Mouse (Mus musculus) cerebellum, postnatal 4 days (tissue): ENCODE measurements around the gene Dennd1b.

Experiments used
- DNase-seq, 2 experiments: peaks; one replicate each; pipeline ENCODE4 v3.0.0; 2022; ENCODE audit warnings: low spot score in 2 of 2, mixed read lengths in 1 of 2

Gene Dennd1b

DNA sequence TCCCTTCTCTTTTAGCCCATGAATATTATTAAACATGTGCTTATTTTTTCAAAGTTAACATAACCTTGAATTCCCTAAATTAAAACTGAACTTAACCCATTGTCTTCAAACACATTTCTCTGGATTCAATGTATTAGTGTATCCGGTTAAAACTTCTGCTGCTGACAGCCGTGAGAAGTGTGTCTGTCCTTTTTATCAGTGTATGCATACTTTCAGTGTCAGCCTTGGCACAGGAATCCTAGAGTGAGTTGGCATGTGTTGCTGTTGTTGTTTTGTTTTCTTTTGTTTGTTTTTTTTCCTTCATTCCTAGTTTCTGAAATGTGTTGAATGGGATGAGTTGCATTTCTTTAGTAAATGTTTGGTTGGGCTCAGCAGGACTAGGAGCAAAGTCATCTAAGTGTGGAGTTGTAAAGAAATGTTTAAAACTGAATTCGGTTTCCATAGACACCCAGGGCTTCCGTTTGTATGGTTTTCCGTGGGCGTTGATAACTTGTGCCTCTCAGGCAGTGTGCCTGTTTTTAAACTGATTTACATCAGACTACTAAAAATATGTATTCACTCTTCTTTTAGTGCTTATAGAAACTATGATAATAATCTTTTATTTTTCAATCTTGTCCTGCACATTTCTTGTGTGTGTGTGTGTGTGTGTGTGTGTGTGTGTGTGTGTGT is 217.4 kb downstream of the Dennd1b start:
- DNase-seq = no peak

DNA sequence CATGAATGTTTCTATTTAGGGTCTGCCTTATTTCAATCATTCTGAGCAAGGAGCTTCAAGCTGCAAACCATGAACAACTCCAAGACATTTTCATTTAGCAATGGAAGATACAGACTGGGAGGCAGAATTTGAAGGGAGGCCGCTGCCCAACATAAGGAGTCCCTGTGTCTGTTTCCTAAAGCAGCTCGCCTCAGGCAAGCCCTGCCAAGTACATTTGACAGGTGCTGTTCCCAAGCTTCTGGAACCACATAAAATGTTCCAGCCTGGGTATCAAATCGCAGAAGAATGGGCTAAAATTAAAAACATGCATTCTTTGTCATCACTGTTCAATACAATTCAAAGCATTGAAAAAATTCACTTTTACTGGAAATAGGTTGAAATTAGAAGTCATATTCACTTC is 229.4 kb downstream of the Dennd1b start:
- DNase-seq = no peak

DNA sequence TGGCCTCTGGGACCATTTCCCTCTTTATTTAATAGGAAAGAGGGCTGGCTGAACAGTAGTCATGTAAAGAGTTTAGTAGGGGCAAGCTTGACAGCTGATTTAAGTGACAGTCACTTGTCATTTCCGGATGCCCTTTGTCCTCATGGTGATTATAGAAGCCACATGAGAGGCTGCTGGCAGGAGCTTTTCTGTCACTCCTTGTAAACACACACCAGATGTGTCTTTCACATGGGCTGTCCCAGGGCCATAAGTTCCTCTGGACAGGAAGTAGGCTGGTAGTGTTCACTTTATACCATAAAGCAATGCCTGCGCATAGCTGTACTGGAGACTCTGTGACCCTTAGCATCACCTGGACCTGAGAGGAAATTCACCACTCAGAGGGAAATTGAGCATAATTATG is 230.8 kb downstream of the Dennd1b start:
- DNase-seq = no peak

DNA sequence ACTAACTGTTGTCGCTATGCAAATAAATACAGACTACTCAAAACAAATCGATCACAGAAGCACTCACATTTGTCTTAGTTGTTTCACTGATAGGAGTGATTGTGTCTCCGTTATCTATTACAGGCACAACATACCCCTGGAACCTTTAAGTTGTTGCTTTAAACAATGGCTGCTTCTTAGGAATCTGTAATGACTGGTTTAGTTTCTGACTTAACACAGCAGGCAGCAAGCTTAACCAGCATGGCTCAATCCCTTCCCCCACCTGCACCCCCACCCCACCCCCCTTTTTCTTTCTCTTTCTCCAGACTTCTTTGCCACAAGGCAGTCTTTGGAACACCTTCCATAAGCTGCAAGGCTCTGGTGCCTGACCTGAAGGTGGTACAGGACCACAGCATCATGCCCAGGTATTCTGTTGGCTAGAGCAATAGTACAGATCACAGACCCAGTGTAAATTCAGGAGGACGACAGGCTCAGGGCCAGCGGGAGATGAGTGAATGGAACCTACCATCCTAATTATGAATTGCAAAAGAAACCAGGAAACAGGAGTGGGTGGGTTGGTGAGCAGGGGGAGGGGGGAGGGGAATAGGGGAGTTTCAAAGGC is 231.3 kb downstream of the Dennd1b start:
- no peak for DNase-seq

DNA sequence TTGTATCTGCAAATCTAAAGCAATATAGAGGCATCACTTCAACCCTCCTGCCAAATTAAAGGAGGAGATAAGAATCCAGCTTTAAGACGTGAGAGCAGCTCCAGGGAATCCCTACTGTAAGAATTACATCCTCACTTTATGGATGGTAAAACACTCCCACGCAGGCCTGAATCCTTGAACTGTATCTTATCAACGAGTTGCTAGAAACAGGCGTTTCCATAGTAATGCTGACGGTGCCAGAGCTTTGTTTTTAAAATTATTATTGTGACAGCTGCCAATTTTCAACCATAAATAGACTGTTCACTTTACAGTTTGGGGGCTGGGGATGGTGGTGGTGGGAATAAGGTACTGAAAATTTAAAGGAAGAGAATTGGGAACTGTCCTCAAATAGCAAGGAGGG is 239.8 kb downstream of the Dennd1b start:
- no peak for DNase-seq

DNA sequence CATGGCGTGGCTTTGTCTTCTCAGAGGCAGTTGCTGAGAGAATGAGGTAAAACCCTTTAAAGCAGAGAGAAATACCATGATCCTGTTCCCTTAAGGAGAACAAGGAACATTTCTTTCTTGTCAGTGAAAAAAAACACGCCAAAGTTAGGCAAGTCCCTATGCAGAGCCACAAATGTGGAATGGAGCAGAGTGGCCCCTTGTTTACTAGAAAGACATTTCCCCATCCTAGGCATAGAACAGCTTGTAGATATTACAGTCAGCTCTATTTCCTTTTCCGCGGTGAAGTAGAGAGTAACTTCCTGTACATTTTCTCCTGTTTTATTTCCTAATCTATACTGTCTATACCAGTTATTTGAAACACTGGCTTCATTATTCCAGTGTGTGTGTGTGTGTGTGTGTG is 243.0 kb downstream of the Dennd1b start:
- DNase-seq = no peak

DNA sequence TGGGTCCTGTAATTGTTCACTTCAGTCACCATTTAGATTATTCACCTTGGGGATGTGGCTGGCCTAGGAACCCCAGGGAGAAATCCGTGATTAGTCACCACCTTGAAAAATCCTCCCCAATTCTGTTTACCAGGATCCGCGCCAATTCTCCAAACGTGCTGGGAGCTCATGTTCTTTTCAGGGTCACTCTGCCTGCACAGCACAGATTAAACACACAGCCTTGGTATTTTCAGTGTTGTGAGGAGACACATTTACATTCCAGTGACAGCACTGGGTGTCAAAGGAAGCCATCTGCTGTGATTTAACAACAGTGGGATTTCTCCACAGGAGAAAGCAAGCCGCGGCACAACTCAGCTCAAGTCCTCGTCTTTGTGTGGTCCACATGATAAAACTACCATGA is 246.6 kb downstream of the Dennd1b start:
- no peak for DNase-seq

DNA sequence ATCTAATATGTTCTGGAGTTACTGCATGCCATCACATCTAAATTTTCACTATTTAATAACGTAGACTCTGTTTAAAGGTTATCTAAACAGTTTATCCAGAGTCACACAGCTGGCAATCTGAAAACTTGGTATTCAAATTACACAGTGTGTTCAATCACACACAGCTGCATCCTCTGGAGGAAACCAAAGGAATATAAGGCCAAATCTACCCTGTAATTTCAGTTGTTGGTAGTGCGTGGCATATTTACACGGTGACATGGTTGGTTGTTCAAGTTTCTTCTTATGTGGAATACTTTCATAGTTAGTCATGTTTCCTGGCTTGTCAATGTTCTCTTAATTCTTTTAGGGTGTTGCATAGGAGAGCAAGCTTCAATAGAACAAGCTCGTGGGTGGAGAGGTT is 247.3 kb downstream of the Dennd1b start:
- DNase-seq = no peak

DNA sequence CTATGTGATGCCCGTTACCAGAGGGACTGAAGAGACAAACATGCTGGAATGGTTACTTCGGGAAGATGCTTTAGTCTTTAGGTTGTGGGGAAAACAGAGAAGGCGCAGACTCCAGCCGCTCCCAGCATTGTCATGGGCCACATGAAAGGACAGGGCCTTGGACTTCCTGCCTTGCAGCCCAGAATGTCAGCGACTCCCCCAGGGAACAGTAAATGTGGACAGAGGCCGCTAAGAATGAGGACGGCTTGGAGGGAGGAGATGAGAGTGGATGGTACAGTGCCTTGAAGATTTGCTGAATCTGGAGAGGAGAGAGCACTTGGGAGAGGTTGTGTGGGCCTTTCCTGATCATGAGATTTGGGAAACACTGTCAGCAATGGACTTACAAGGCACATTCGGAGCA is 252.1 kb downstream of the Dennd1b start:
- no peak for DNase-seq

DNA sequence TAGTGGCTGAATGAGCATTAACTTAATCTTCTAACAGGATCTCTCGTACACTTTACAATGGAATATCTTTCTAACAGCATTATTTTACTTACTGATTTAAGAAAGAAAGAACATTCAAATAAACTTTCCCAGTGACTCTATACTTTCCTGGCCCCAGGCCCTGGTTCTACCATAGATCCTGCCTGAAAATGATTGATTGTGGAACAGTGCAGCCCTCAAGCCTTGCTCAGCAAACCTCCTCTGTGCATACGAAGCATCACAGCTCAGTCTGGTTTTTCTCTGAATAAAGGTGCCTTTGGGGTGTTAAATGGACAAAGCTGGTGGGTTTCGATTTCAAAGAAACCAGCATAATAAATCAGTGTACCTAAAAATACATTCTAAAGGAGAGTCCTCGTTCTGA is 260.6 kb downstream of the Dennd1b start:
- DNase-seq = no peak

DNA sequence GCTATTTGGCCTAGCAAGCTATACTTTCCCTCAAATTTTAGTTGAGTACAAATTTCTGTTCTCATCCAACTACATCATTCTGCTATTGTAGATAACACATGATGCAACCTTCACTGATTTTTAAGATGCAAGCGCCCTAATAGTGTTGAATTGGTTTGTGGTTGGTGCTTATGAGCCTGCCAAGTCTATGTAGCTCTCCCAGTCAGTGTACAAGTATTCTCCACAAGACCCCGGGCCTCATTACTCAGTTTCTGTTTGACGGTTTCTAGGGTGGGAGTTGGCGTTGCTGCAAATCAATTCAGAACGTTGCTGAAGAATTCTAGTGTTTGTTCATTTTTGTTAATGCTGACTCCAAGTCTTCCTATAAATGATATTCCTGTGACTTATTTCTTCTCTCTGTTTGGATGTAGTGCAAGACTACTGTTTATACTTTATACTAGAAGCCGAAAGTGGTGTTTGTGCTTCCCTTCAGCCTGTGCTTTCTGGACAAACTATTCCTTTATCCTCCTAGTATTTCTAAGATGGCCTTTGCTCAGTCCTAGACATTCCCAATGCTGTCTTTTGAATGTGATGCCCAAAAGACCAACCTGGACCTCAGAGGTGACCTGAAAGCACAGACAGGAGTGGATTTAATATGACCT is 261.2 kb downstream of the Dennd1b start:
- DNase-seq = no peak
